Mouse (Mus musculus) heart, postnatal 0 days (tissue): Measurements from ENCODE around the gene Rora.

Experiments used
- CTCF ChIP-seq: IDR thresholded peaks from 2 replicates; pipeline ENCODE4 v1.5.1; 2016; ENCODE audit warnings: antibody characterized with exemption, control low read depth, low read depth
- EP300 ChIP-seq: IDR thresholded peaks from 2 replicates; pipeline ENCODE4 v1.6.1; 2016; ENCODE audit warnings: antibody characterized with exemption, low read depth

GRCm38 (mm10) chr9:69435662-69436061, 782.1 kb downstream of the Rora start:
- TF ChIP-seq CTCF (no peak), EP300 (no peak)
